Mouse (Mus musculus): ENCODE measurements around the gene Gclm.

Gclm gene

GRCm38 (mm10) chr3:122290696-122291095 is 45.3 kb downstream of the Gclm start:
- intact Hi-C loops (cut with DNase I): no loop called here

- intact Hi-C loops (cut with DNase I): no loop called here
These were observed 46.5 kb downstream of the Gclm start for GRCm38 (mm10) chr3:122291828-122292227.

- intact Hi-C loops (cut with DNase I): no loop called here
These were observed 47.2 kb downstream of the Gclm start for GRCm38 (mm10) chr3:122292300-122293222.

- intact Hi-C loops (cut with DNase I): no loop called here
These were observed 48.0 kb downstream of the Gclm start for GRCm38 (mm10) chr3:122293223-122293953.

GRCm38 (mm10) chr3:122293954-122294850 is 48.8 kb downstream of the Gclm start, which contains the start of gene Bcar3:
Bcar3 (plus strand) TSS chr3:122294136.
- intact Hi-C loops (cut with DNase I): no loop called here

- intact Hi-C loops (cut with DNase I): loop anchor here (1.0 kb wide), 1 partner anchor 343 kb away; no protein-coding TSS in a partner anchor
These were observed 50.2 kb downstream of the Gclm start for GRCm38 (mm10) chr3:122295511-122295910.

- intact Hi-C loops (cut with DNase I): no loop called here
These were observed 51.6 kb downstream of the Gclm start for GRCm38 (mm10) chr3:122296979-122297378.

- intact Hi-C loops (cut with DNase I): no loop called here
These were observed 55.9 kb downstream of the Gclm start for GRCm38 (mm10) chr3:122300983-122301919.

- intact Hi-C loops (cut with DNase I): no loop called here
These were observed 59.2 kb downstream of the Gclm start for GRCm38 (mm10) chr3:122304560-122304959.

- intact Hi-C loops (cut with DNase I): no loop called here
These were observed 62.7 kb downstream of the Gclm start for GRCm38 (mm10) chr3:122307894-122308671.

GRCm38 (mm10) chr3:122308981-122309380 is 63.6 kb downstream of the Gclm start:
- intact Hi-C loops (cut with DNase I): no loop called here

GRCm38 (mm10) chr3:122312078-122312477 is 66.7 kb downstream of the Gclm start:
- intact Hi-C loops (cut with DNase I): loop anchor here (2.0 to 5.0 kb wide), 3 partner anchors 110 to 325 kb away; no protein-coding TSS in a partner anchor

- intact Hi-C loops (cut with DNase I): loop anchor here (2.0 to 5.0 kb wide), 3 partner anchors 109 to 324 kb away; no protein-coding TSS in a partner anchor
These were observed 67.7 kb downstream of the Gclm start for GRCm38 (mm10) chr3:122312936-122313629.

- intact Hi-C loops (cut with DNase I): loop anchor here (2.0 to 5.0 kb wide), 3 partner anchors 108 to 323 kb away; no protein-coding TSS in a partner anchor
These were observed 68.6 kb downstream of the Gclm start for GRCm38 (mm10) chr3:122313936-122314335.

GRCm38 (mm10) chr3:122316621-122317020 is 71.3 kb downstream of the Gclm start:
- intact Hi-C loops (cut with DNase I): no loop called here

- intact Hi-C loops (cut with DNase I): no loop called here
These were observed 72.0 kb downstream of the Gclm start for GRCm38 (mm10) chr3:122317339-122317738.

Measured in adrenal gland (tissue).